Mouse (Mus musculus) erythroblast, embryonic 14.5 days (primary cell): ENCODE results near the gene Slc12a8.

Source experiments
- GATA1 ChIP-seq: IDR thresholded peaks from 2 replicates; pipeline ENCODE4 v1.6.1; 2012; ENCODE audit warnings: low read length, inconsistent platforms, mixed read lengths
- TAL1 ChIP-seq: IDR thresholded peaks from 3 replicates; pipeline ENCODE4 v1.6.1; 2012; ENCODE audit warnings: low read length, inconsistent platforms, mixed read lengths

DNA sequence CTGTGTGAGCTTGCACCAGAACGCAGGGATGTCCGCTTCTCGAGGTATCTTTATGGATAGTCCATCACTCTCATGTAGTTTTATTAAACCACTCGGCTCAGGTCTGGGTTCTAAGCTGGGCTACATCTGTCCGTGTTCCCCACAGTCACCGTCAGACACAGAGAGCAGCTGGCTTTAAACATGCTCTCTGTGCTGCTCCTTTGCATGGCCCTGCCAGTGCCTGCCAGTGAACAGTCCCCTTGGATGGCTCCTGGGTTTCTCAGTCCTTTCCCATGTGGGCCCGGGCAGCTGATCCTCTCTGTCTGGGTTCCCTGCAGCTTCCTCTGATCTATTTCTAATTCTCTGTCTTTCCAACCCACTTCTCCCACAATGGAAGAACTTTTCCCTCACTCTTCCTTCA, 93.3 kb downstream of the Slc12a8 start:
- TF ChIP-seq TAL1 (no peak), GATA1 (no peak)
